Mouse (Mus musculus) G1E (cell line): Measurements from ENCODE around the gene Snapin. TPM values are rescaled to one million over a fixed set of nuclear protein-coding genes. Genes with fewer than 3 reads are reported as not detected.

Source experiments
- ATAC-seq: 2 replicates; pipeline ENCODE4 v1.8.0; 2016; ENCODE audit warnings: mild to moderate bottlenecking; ENCODE audit not compliant: insufficient number of reproducible peaks, poor library complexity, low FRiP score, severe bottlenecking; ENCODE audit errors: extremely low read depth
- DNase-seq: peaks from one replicate; pipeline ENCODE4 v3.0.0; 2012; ENCODE audit warnings: low spot score
- H3K27me3 ChIP-seq: 2 replicates; pipeline ENCODE4 v1.6.1; 2012; ENCODE audit warnings: mild to moderate bottlenecking, low read length, inconsistent platforms; ENCODE audit not compliant: insufficient read depth
- H3K36me3 ChIP-seq: replicated peaks from 2 replicates; pipeline ENCODE3; 2012; ENCODE audit warnings: mild to moderate bottlenecking, inconsistent platforms
- H3K4me1 ChIP-seq: 2 replicates; pipeline ENCODE4 v1.6.1; 2012; ENCODE audit warnings: low read depth, low read length, inconsistent platforms, mixed read lengths; ENCODE audit not compliant: insufficient read depth
- H3K4me3 ChIP-seq: 2 replicates; pipeline ENCODE4 v1.5.1; 2012; ENCODE audit warnings: low read depth, mild to moderate bottlenecking, inconsistent platforms, low read length, moderate library complexity, mixed read lengths
- H3K9me3 ChIP-seq: replicated peaks from 2 replicates; pipeline ENCODE4 v1.6.1; 2012; ENCODE audit warnings: inconsistent platforms
- CTCF ChIP-seq: IDR thresholded peaks from 2 replicates; pipeline ENCODE4 v1.5.1; 2012; ENCODE audit warnings: low read depth, low read length, inconsistent platforms, mixed read lengths
- GATA1 ChIP-seq: IDR thresholded peaks from 2 replicates; pipeline ENCODE4 v1.6.1; 2012; ENCODE audit warnings: borderline replicate concordance, low read length, inconsistent platforms, mixed read lengths
- GATA2 ChIP-seq: IDR thresholded peaks from 2 replicates; pipeline ENCODE4 v1.6.1; 2012; ENCODE audit warnings: low read depth, low read length, inconsistent platforms, borderline replicate concordance
- POLR2AphosphoS5 ChIP-seq: IDR thresholded peaks from 2 replicates; pipeline ENCODE4 v1.6.1; 2012; ENCODE audit warnings: low read depth, low read length, inconsistent platforms; ENCODE audit not compliant: insufficient replicate concordance
- TAL1 ChIP-seq: conservative IDR thresholded peaks from 2 replicates; pipeline ENCODE4 v1.6.1; 2012; ENCODE audit warnings: low read depth, low read length, inconsistent platforms, mixed read lengths
- polyA plus RNA-seq: library from polyadenylated mRNA; stranded (reverse); fragments of >175 nt; gene quantifications from 2 replicates; pipeline ENCODE4 v1.2.3, GENCODE M21; 2012
- total RNA-seq, 2 experiments: library from RNA; stranded (forward) in 1 of 2; stranded (reverse) in 1 of 2; fragments of 200-1000 nt in 1 of 2; fragments of >200 nt in 1 of 2; fragmentation: Nextera tagmentation in 1 of 2; gene quantifications; 2 replicates each; pipeline ENCODE4 v1.2.3; 2014 to 2017

The Snapin gene
- total and polyA plus RNA-seq, 3 experiments, result 3.4 to 58.0 (median 46.2) TPM

DNA sequence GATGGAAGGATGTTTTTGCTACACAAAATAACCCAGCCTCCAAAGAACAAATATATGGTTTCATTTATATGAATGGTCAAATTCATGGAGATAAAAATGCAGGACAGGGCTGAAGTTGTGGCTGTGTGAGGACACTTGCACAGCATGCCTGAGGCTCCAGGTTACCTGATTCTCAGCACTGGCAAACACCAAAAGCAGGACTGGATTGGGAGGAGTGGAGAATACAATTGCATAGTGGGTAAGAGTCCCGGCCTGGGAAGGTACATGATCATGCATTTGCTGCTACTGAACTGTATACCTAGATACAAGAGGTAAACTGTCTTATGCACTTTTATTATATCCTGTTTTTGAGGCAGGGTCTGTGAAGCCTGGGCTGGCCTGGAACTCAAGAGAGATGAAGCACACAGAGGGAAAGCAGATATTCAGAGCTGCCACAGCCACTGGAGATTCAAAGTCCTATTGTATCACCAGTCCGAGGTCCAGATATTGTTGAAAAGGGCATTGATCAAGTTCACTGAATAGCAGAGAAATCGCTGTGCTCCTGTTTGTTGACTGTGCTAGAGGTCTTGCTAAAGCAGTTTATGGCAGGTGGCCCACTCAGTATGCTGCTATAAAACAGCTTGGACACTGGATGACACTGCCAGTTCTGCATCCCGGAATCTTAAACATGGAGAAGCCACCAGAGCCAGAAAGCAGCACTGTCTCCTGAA is 3.2 kb upstream of the Snapin start:
- DNase-seq, result no peak
- Histone ChIP-seq H3K4me3 (no peak overlapping the region), H3K4me1 (peaks cover 19% of the 10 kb centered on the region), H3K9me3 (no peaks in the 10 kb centered on the region), H3K36me3 (peaks cover 62% of the 10 kb centered on the region), H3K27me3 (no peaks in the 10 kb centered on the region)
- ATAC-seq, result no peak
- TF ChIP-seq GATA1, result no peak
- TF ChIP-seq POLR2AphosphoS5, result no peak; the same call in 1 of the 2 replicates
- TF ChIP-seq TAL1, result no peak
- TF ChIP-seq CTCF, result no peak
- no peak for TF ChIP-seq GATA2

GRCm38 (mm10) chr3:90491350-90491749 is 517 bp upstream of the Snapin start:
- no peak for DNase-seq
- Histone ChIP-seq H3K9me3 (no peaks in the 10 kb centered on the region), H3K27me3 (no peaks in the 10 kb centered on the region), H3K36me3 (peaks cover 61% of the 10 kb centered on the region), H3K4me3 (no peak overlapping the region; the same call in 1 of the 2 replicates), H3K4me1 (peaks cover 22% of the 10 kb centered on the region)
- no peak for ATAC-seq
- TF ChIP-seq POLR2AphosphoS5 (no peak), CTCF (no peak), GATA1 (no peak), GATA2 (no peak), TAL1 (no peak)

DNA sequence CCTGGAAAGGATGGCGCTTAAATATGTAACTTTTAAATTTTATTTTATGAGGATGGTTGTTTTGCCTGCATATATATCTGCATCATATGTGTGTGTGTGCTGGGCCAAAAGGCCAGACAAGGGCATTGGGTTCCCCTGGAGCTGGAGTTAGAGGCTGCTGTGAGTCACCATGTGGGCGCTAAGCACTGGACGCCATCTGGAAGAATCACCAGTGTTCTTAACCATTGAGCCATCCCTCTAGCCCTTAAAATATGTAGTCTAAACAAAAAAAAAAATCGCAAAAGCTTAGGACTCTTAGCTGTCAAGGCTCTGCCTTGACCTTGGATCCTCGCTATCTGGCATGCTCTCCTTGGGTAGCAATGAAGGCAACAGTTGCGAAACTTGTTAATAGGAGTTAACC is 2.3 kb downstream of the Snapin start:
- no peak for ATAC-seq
- H3K9me3 ChIP-seq, result no peaks in the 10 kb centered on the region
- H3K36me3 ChIP-seq, result peaks cover 61% of the 10 kb centered on the region
- H3K27me3 ChIP-seq, result no peaks in the 10 kb centered on the region
- no peak overlapping the region for H3K4me3 ChIP-seq
- no peak for DNase-seq
- H3K4me1 ChIP-seq, result peaks cover 22% of the 10 kb centered on the region
- TF ChIP-seq GATA1, result no peak
- TF ChIP-seq POLR2AphosphoS5, result no peak
- no peak for TF ChIP-seq GATA2
- TF ChIP-seq CTCF, result no peak
- TF ChIP-seq TAL1, result no peak

DNA sequence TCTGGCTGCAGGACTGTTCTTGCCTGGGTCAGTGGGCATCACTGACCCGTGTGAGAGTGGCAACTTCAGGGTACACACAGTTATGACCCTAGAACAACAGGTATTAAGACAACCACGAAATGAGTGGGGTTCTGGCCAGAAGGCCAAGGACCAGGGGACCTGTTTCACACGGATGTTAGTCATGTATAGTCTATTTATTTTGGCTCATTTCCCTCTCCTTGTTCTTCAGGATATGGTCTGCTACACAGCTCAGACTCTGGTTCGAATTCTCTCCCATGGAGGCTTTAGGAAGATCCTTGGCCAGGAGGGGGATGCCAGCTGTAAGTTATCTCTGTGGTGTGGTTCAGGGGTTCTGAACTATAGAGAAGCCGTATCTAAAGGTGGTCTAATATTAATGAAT is 3.8 kb downstream of the Snapin start:
- Histone ChIP-seq H3K4me3 (no peak overlapping the region), H3K4me1 (peaks cover 22% of the 10 kb centered on the region), H3K27me3 (no peaks in the 10 kb centered on the region), H3K9me3 (no peaks in the 10 kb centered on the region), H3K36me3 (peaks cover 76% of the 10 kb centered on the region)
- DNase-seq, result no peak
- no peak for ATAC-seq
- TF ChIP-seq POLR2AphosphoS5 (no peak), GATA2 (no peak), GATA1 (no peak), CTCF (no peak), TAL1 (no peak)

GRCm38 (mm10) chr3:90475831-90476611 is 14.8 kb downstream of the Snapin start, which contains the start of gene Ilf2:
TSS of gene Ilf2 (plus strand) at chr3:90476126.
- TF ChIP-seq TAL1, result no peak
- TF ChIP-seq GATA1, result no peak
- no peak for TF ChIP-seq POLR2AphosphoS5
- TF ChIP-seq CTCF, result no peak
- TF ChIP-seq GATA2, result no peak
- Histone ChIP-seq H3K36me3 (peaks cover 26% of the 10 kb centered on the region), H3K27me3 (no peaks in the 10 kb centered on the region), H3K4me3 (peak within 1 kb of the TSS; percentile 86), H3K4me1 (peaks cover 21% of the 10 kb centered on the region), H3K9me3 (no peaks in the 10 kb centered on the region)
- ATAC-seq, result peak; percentile 99
- DNase-seq, result peak; percentile 99

GRCm38 (mm10) chr3:90475151-90475830 is 15.5 kb downstream of the Snapin start:
- no peak for DNase-seq
- Histone ChIP-seq H3K4me1 (peaks cover 18% of the 10 kb centered on the region), H3K9me3 (no peaks in the 10 kb centered on the region), H3K4me3 (peak overlapping the region; percentile 55), H3K27me3 (peaks cover 4% of the 10 kb centered on the region; the same call in 1 of the 2 replicates), H3K36me3 (peaks cover 19% of the 10 kb centered on the region)
- TF ChIP-seq CTCF, result no peak
- TF ChIP-seq TAL1, result no peak
- TF ChIP-seq GATA2, result no peak
- ATAC-seq, result no peak
